ENCODE assay signal across 22 mouse cellular contexts in the genomic region with DNA sequence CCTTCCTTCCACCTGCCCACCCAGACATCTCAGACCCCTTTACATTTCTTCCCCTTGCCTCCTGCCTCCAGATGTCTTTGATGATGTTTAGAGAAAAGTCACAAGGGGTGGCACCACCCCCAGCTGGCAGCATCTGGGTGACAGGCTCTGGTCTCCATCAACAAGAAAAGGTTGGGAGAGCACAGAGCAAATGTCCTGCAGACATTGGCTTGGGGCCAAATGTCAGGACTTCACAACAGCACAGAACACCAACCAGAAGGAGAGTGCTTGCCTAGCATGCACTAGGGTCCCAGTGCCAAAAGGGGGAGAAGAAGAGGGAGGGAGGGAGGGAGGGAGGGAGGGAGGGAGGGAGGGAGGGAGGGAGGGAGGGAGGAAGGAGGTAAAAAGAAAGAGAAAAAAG.
DNase-seq lines count a peak whose midpoint lies in the region; ATAC-seq lines count a peak whose summit lies in the region.
"Had no signal": no experiment of that assay in that cellular context is flagged by ENCODE, and none has a peak within 500 bp of the region (broad histone marks: within the 10 kb centered on the region; RNA-seq: fewer than 3 reads in every experiment).

No protein-coding gene starts in this region.

- H3K4me3 ChIP-seq in heart, embryonic 12.5 days: no peak overlapping the region
- H3K4me3 ChIP-seq in kidney, embryonic 15.5 days (replicated peaks): no peak overlapping the region
- H3K4me3 ChIP-seq: forebrain, embryonic 15.5 days; layer of hippocampus, adult 2 months; midbrain, embryonic 12.5 days; neural tube, embryonic 13.5 days had no signal

- H3K27ac ChIP-seq in heart, embryonic 12.5 days (ENCODE audit: poor library complexity, severe bottlenecking): no peak overlapping the region
- H3K27ac ChIP-seq in kidney, embryonic 15.5 days: no peak overlapping the region
- H3K27ac ChIP-seq: forebrain, embryonic 15.5 days; layer of hippocampus, adult 2 months; midbrain, embryonic 12.5 days; neural tube, embryonic 13.5 days had no signal

- intact Hi-C loops in heart, postnatal 25 days (cut with DNase I): no loop called here
- intact Hi-C loops in heart, postnatal 10 days (cut with DNase I): no loop called here

- H3K36me3 ChIP-seq in heart, embryonic 12.5 days: no peaks in the 10 kb centered on the region
- H3K36me3 ChIP-seq in kidney, embryonic 15.5 days: no peaks in the 10 kb centered on the region
- H3K36me3 ChIP-seq: forebrain, embryonic 15.5 days; midbrain, embryonic 12.5 days; neural tube, embryonic 13.5 days had no signal

- H3K27me3 ChIP-seq in heart, embryonic 12.5 days (replicated peaks): no peaks in the 10 kb centered on the region; the same call in 1 of the 2 replicates
- H3K27me3 ChIP-seq in kidney, embryonic 15.5 days: no peaks in the 10 kb centered on the region
- H3K27me3 ChIP-seq: forebrain, embryonic 15.5 days; midbrain, embryonic 12.5 days; neural tube, embryonic 13.5 days had no signal

- no peak overlapping the region for H3K4me2 ChIP-seq in heart, embryonic 12.5 days
- no peak overlapping the region for H3K4me2 ChIP-seq in kidney, embryonic 15.5 days
- H3K4me2 ChIP-seq: forebrain, embryonic 15.5 days; midbrain, embryonic 12.5 days; neural tube, embryonic 13.5 days had no signal

- peak; percentile 73 for ATAC-seq in heart, embryonic 12.5 days (ENCODE audit: insufficient number of reproducible peaks, low FRiP score)
- ATAC-seq in kidney, embryonic 15.5 days (replicated peaks; ENCODE audit: low FRiP score): no peak
- no peak for ATAC-seq in megakaryocyte-erythroid progenitor cell, adult 5-6 weeks (replicated peaks; ENCODE audit: low FRiP score, low TSS enrichment, poor library complexity, severe bottlenecking)
- ATAC-seq: forebrain, embryonic 15.5 days; inflammation-experienced regulatory T-cells, adult 6 months; liver, postnatal 0 days had no signal

- no peak overlapping the region for H3K9ac ChIP-seq in heart, embryonic 12.5 days
- H3K9ac ChIP-seq in kidney, embryonic 15.5 days: no peak overlapping the region
- H3K9ac ChIP-seq: forebrain, embryonic 15.5 days; liver, postnatal 0 days; midbrain, embryonic 12.5 days; neural tube, embryonic 13.5 days had no signal

- peaks cover 19% of the 10 kb centered on the region for H3K4me1 ChIP-seq in heart, embryonic 12.5 days (replicated peaks)
- no peaks in the 10 kb centered on the region for H3K4me1 ChIP-seq in kidney, embryonic 15.5 days
- H3K4me1 ChIP-seq: forebrain, embryonic 15.5 days; midbrain, embryonic 12.5 days had no signal

- no peak for DNase-seq in heart, postnatal 25 days (ENCODE audit: low spot score)
- DNase-seq in kidney, postnatal 10 days: peak; percentile 29
- DNase-seq in lung, postnatal 10 days: peak; percentile 44
- no peak for DNase-seq in lung, postnatal 25 days (ENCODE audit: low spot score)
- peak; percentile 12 to 13 for DNase-seq in heart, postnatal 10 days
- DNase-seq: adrenal gland, adult 8-10 months; B cell, adult 2 months; cerebellum, adult 9-11 months; gastrocnemius, postnatal 25 days; kidney, adult 9 months; layer of hippocampus, postnatal 36 days; liver, postnatal 0 days; thymus, adult 18-20 months; thymus, postnatal 4 days had no signal

- H3K9me3 ChIP-seq in heart, embryonic 12.5 days (replicated peaks): no peaks in the 10 kb centered on the region
- H3K9me3 ChIP-seq in kidney, embryonic 15.5 days (replicated peaks): no peaks in the 10 kb centered on the region
- H3K9me3 ChIP-seq: forebrain, embryonic 15.5 days; midbrain, embryonic 12.5 days; neural tube, embryonic 13.5 days had no signal

Comparison
In these comparisons a context has a peak if more than half of its experiments do, and no peak if none do; other contexts are left out.
1. DNase-seq: peak in kidney, postnatal 10 days (single experiment), lung, postnatal 10 days (single experiment) and heart, postnatal 10 days (2 of 2); none in heart, postnatal 25 days (single experiment) and lung, postnatal 25 days (single experiment).